Mouse (Mus musculus) adrenal gland, postnatal 4 days (tissue): ENCODE results near the gene Arhgap10. TPM values are rescaled to one million over a fixed set of nuclear protein-coding genes. Genes with fewer than 3 reads are reported as not detected.
A peak's percentile ranks its signal among the peaks of the same experiment; 100 is the strongest.

Experiments used
- DNase-seq, 2 experiments: peaks; one replicate each; pipeline ENCODE4 v3.0.0; 2021 to 2022; ENCODE audit warnings: low spot score in 2 of 2, mixed read lengths in 2 of 2
- total RNA-seq, 2 experiments: library from RNA; stranded (reverse); gene quantifications; 2 replicates each; pipeline ENCODE4 v1.2.3; 2021

The Arhgap10 gene
- total RNA-seq, 2 experiments from 2014 or later, result 43.6 to 48.4 TPM

- DNase-seq, result no peak
Observed at GRCm38 (mm10) chr8:77410394-77410793, 107.4 kb downstream of the Arhgap10 start.

GRCm38 (mm10) chr8:77408527-77409215 is 109.1 kb downstream of the Arhgap10 start:
- DNase-seq, result no peak

- no peak for DNase-seq
Observed at GRCm38 (mm10) chr8:77406846-77407245, 110.9 kb downstream of the Arhgap10 start.

- no peak for DNase-seq
Observed at GRCm38 (mm10) chr8:77406444-77406843, 111.3 kb downstream of the Arhgap10 start.

GRCm38 (mm10) chr8:77404017-77404416 is 113.7 kb downstream of the Arhgap10 start:
- no peak for DNase-seq

- DNase-seq, result no peak
Observed at GRCm38 (mm10) chr8:77401934-77402333, 115.8 kb downstream of the Arhgap10 start.

GRCm38 (mm10) chr8:77401140-77401539 is 116.6 kb downstream of the Arhgap10 start:
- no peak for DNase-seq

- DNase-seq, result no peak
Observed at GRCm38 (mm10) chr8:77384080-77384479, 133.7 kb downstream of the Arhgap10 start.

GRCm38 (mm10) chr8:77383671-77384070 is 134.1 kb downstream of the Arhgap10 start:
- no peak for DNase-seq

- DNase-seq, result no peak
Observed at GRCm38 (mm10) chr8:77380844-77381243, 136.9 kb downstream of the Arhgap10 start.

- no peak for DNase-seq
Observed at GRCm38 (mm10) chr8:77379300-77379699, 138.5 kb downstream of the Arhgap10 start.

GRCm38 (mm10) chr8:77376451-77376853 is 141.3 kb downstream of the Arhgap10 start:
- DNase-seq, result no peak

- DNase-seq, result no peak
Observed at GRCm38 (mm10) chr8:77375999-77376398, 141.8 kb downstream of the Arhgap10 start.

- DNase-seq, result no peak
Observed at GRCm38 (mm10) chr8:77371006-77371405, 146.7 kb downstream of the Arhgap10 start.

- DNase-seq, result peak in 1 of 2 experiments; percentile 18
Observed at GRCm38 (mm10) chr8:77370308-77370707, 147.4 kb downstream of the Arhgap10 start.

- no peak for DNase-seq
Observed at GRCm38 (mm10) chr8:77369671-77370070, 148.1 kb downstream of the Arhgap10 start.

- no peak for DNase-seq
Observed at GRCm38 (mm10) chr8:77367091-77367490, 150.7 kb downstream of the Arhgap10 start.

GRCm38 (mm10) chr8:77366446-77366845 is 151.3 kb downstream of the Arhgap10 start:
- no peak for DNase-seq

- DNase-seq, result no peak
Observed at GRCm38 (mm10) chr8:77365990-77366389, 151.8 kb downstream of the Arhgap10 start.

GRCm38 (mm10) chr8:77364472-77364871 is 153.3 kb downstream of the Arhgap10 start:
- DNase-seq, result no peak

GRCm38 (mm10) chr8:77360853-77361252 is 156.9 kb downstream of the Arhgap10 start:
- DNase-seq, result no peak

GRCm38 (mm10) chr8:77360423-77360822 is 157.3 kb downstream of the Arhgap10 start:
- no peak for DNase-seq

GRCm38 (mm10) chr8:77357126-77357525 is 160.6 kb downstream of the Arhgap10 start:
- DNase-seq, result no peak
